Mouse (Mus musculus) embryonic facial prominence, embryonic 13.5 days (tissue): Measurements from ENCODE around the gene Asxl2. TPM values are rescaled to one million over a fixed set of nuclear protein-coding genes. Genes with fewer than 3 reads are reported as not detected.
A peak's percentile ranks its signal among the peaks of the same experiment; 100 is the strongest.

Experiments
- ATAC-seq: fragments of 200-750 bp; cut with Nextera tagmentation; 2 replicates; pipeline ENCODE4 v1.8.0; 2017; ENCODE audit warnings: low read depth; ENCODE audit not compliant: insufficient number of reproducible peaks, insufficient read depth, low FRiP score, low TSS enrichment
- H3K27ac ChIP-seq: fragments of 300-500 bp; sonication (generic); 2 replicates; pipeline ENCODE4 v1.5.1; 2015; ENCODE audit warnings: moderate library complexity, mild to moderate bottlenecking, inconsistent platforms
- H3K27me3 ChIP-seq: fragments of 300-500 bp; sonication (generic); 2 replicates; pipeline ENCODE4 v1.6.1; 2015; ENCODE audit warnings: mild to moderate bottlenecking, inconsistent platforms
- H3K36me3 ChIP-seq: fragments of 300-500 bp; sonication (generic); 2 replicates; pipeline ENCODE4 v1.6.1; 2015; ENCODE audit warnings: mild to moderate bottlenecking, inconsistent platforms
- H3K4me1 ChIP-seq: fragments of 300-500 bp; sonication (generic); 2 replicates; pipeline ENCODE4 v1.6.1; 2015; ENCODE audit warnings: inconsistent platforms
- H3K4me2 ChIP-seq: fragments of 300-500 bp; sonication (generic); 2 replicates; pipeline ENCODE4 v1.6.1; 2015; ENCODE audit warnings: moderate library complexity, mild to moderate bottlenecking, inconsistent platforms
- H3K4me3 ChIP-seq: fragments of 300-500 bp; sonication (generic); 2 replicates; pipeline ENCODE4 v1.5.1; 2015; ENCODE audit warnings: mild to moderate bottlenecking, inconsistent platforms
- H3K9ac ChIP-seq: fragments of 300-500 bp; sonication (generic); 2 replicates; pipeline ENCODE4 v1.6.1; 2015; ENCODE audit warnings: mild to moderate bottlenecking, inconsistent platforms
- H3K9me3 ChIP-seq: fragments of 300-500 bp; sonication (generic); 2 replicates; pipeline ENCODE4 v1.6.1; 2016; ENCODE audit warnings: inconsistent platforms
- WGBS: fragments of 180-500 bp; shearing (Covaris S2); methylation state at CpG from one replicate; pipeline ENCODE4 v1.1.7; 2015; ENCODE audit warnings: mixed read lengths; 5-methylcytosine and 5-hydroxymethylcytosine counted together
- polyA plus RNA-seq: library from polyadenylated mRNA; unstranded; fragments of >200 nt; fragmentation: Nextera tagmentation; extraction: Ambion mirVana; gene quantifications from 2 replicates; pipeline ENCODE4 v1.2.1, GENCODE M21; 2015

Asxl2 gene
- polyA plus RNA-seq, 1 experiment from 2014 or later = 21.4 TPM

GRCm38 (mm10) chr12:3546781-3547180, 120.1 kb downstream of the Asxl2 start:
- no peak overlapping the region for H3K4me3 ChIP-seq
- peaks cover 13% of the 10 kb centered on the region; the same call in 1 of the 2 replicates for H3K4me1 ChIP-seq
- no peak overlapping the region for H3K27ac ChIP-seq
- H3K27me3 ChIP-seq = no peaks in the 10 kb centered on the region
- no peaks in the 10 kb centered on the region for H3K36me3 ChIP-seq
- no peak for ATAC-seq
- no peaks in the 10 kb centered on the region for H3K9me3 ChIP-seq
- WGBS = 34% methylated on average over 6 of the region's 6 CpGs
- no peak overlapping the region for H3K9ac ChIP-seq
- no peak overlapping the region for H3K4me2 ChIP-seq

DNA sequence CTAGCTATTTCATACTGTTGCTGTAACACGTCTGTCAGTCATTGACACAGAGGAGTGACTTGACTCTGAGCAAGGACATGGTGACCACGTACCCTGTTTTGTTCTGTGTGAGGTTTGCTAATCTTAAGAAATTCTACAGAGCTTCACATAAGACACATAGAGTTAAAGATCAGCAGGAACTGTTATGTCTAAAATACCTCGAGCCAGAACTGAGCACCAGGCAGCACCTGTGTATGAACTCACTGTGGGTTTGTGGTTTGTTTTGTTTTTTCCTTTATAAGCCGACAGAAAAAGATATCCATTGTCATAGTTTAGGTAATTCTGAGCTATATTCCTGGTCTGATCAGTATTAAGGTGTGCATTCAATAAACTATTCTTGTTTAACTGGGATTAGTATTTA, 120.8 kb downstream of the Asxl2 start:
- Histone ChIP-seq H3K4me1 (peaks cover 13% of the 10 kb centered on the region; the same call in 1 of the 2 replicates), H3K9me3 (no peaks in the 10 kb centered on the region), H3K27ac (no peak overlapping the region), H3K9ac (no peak overlapping the region), H3K4me2 (no peak overlapping the region), H3K27me3 (no peaks in the 10 kb centered on the region), H3K4me3 (no peak overlapping the region), H3K36me3 (no peaks in the 10 kb centered on the region)
- WGBS = 48% methylated on average over 4 of the region's 4 CpGs
- no peak for ATAC-seq

- H3K4me1 ChIP-seq = peaks cover 13% of the 10 kb centered on the region; the same call in 1 of the 2 replicates
- no peak for ATAC-seq
- no peaks in the 10 kb centered on the region for H3K27me3 ChIP-seq
- H3K9me3 ChIP-seq = no peaks in the 10 kb centered on the region
- H3K9ac ChIP-seq = no peak overlapping the region
- WGBS = 59% methylated on average over 3 of the region's 3 CpGs
- no peaks in the 10 kb centered on the region for H3K36me3 ChIP-seq
- no peak overlapping the region for H3K4me2 ChIP-seq
- no peak overlapping the region for H3K27ac ChIP-seq
- no peak overlapping the region for H3K4me3 ChIP-seq
These were observed 121.3 kb downstream of the Asxl2 start for GRCm38 (mm10) chr12:3547911-3548310.

GRCm38 (mm10) chr12:3548582-3549211, 122.0 kb downstream of the Asxl2 start:
- Histone ChIP-seq H3K27me3 (no peaks in the 10 kb centered on the region), H3K27ac (no peak overlapping the region), H3K4me3 (no peak overlapping the region), H3K4me2 (no peak overlapping the region), H3K36me3 (no peaks in the 10 kb centered on the region), H3K9me3 (no peaks in the 10 kb centered on the region), H3K9ac (no peak overlapping the region), H3K4me1 (peaks cover 13% of the 10 kb centered on the region; the same call in 1 of the 2 replicates)
- WGBS = 44% methylated on average over 5 of the region's 5 CpGs
- no peak for ATAC-seq

GRCm38 (mm10) chr12:3550280-3550679, 123.6 kb downstream of the Asxl2 start:
- Histone ChIP-seq H3K4me2 (peak overlapping the region; percentile 31), H3K4me1 (peaks cover 13% of the 10 kb centered on the region; the same call in 1 of the 2 replicates), H3K36me3 (no peaks in the 10 kb centered on the region), H3K27me3 (no peaks in the 10 kb centered on the region), H3K9me3 (no peaks in the 10 kb centered on the region), H3K27ac (no peak overlapping the region), H3K4me3 (no peak overlapping the region), H3K9ac (0 out of 2 replicates have a peak overlapping the region, but pooled peaks have one; percentile 11)
- 8% methylated on average over 13 of the region's 13 CpGs for WGBS
- ATAC-seq = 0 out of 2 replicates have a peak, but pooled peaks have one; percentile 37

Other genes with a start within 250 kb of the Asxl2 start
- 85.0 and 87.6 TPM in 2 replicates for gene Rab10, start 116.9 kb upstream of the Asxl2 start, polyA plus RNA-seq
- 18.4 and 19.8 TPM in 2 replicates for gene Kif3c, start 61.7 kb upstream of the Asxl2 start, polyA plus RNA-seq
- gene Dtnb, start 145.5 kb downstream of the Asxl2 start, polyA plus RNA-seq = 45.3 and 49.6 TPM in 2 replicates